8 mouse cellular contexts compared by ENCODE assay signal in genomic region chr12:111966683-111967173, GRCm38 (mm10). TPM values are rescaled to one million over a fixed set of nuclear protein-coding genes. Genes with fewer than 3 reads are reported as not detected.
DNase-seq lines count a peak whose midpoint lies in the region; ATAC-seq and TF ChIP-seq lines count a peak whose summit lies in the region.

Gene Atp5mpl (minus strand): TSS chr12:111966977.

- peak within 1 kb of the TSS; percentile 95 for H3K9ac ChIP-seq in forebrain, embryonic 12.5 days
- H3K9ac ChIP-seq in heart, postnatal 0 days (replicated peaks; ENCODE audit: low read depth, low read length): peak within 1 kb of the TSS; percentile 89
- peak within 1 kb of the TSS; percentile 92 for H3K9ac ChIP-seq in liver, embryonic 16.5 days (ENCODE audit: low read depth, low read length)
- H3K9ac ChIP-seq in neural tube, embryonic 13.5 days: peak within 1 kb of the TSS; percentile 91

- under 1% methylated on average over 37 of the region's 37 CpGs for WGBS in forebrain, embryonic 12.5 days
- under 1% methylated on average over 37 of the region's 37 CpGs for WGBS in heart, postnatal 0 days
- under 1% methylated on average over 37 of the region's 37 CpGs for WGBS in liver, embryonic 16.5 days (ENCODE audit: insufficient replicate concordance)
- WGBS in neural tube, embryonic 13.5 days: under 1% methylated on average over 37 of the region's 37 CpGs

- peak; percentile 88 for DNase-seq in c-Kit-positive CD71-positive TER-119-positive erythroid progenitor cells, embryonic 14.5 days (ENCODE audit: low spot score)
- peak; percentile 94 for DNase-seq in heart, postnatal 0 days (ENCODE audit: low spot score)
- DNase-seq in kidney, postnatal 4 days: peak; percentile 99

- TF ChIP-seq EP300 in heart, postnatal 0 days (IDR thresholded peaks at IDR 0.05; ENCODE audit: low read depth): peak; percentile 65; the same call in 1 of the 2 replicates

- H3K4me2 ChIP-seq in forebrain, embryonic 12.5 days: peak within 1 kb of the TSS; percentile 83
- peak within 1 kb of the TSS; percentile 68 for H3K4me2 ChIP-seq in heart, postnatal 0 days (ENCODE audit: low read depth, low read length)
- peak within 1 kb of the TSS; percentile 84 for H3K4me2 ChIP-seq in liver, embryonic 16.5 days (ENCODE audit: low read depth, low read length)
- peak within 1 kb of the TSS; percentile 92 for H3K4me2 ChIP-seq in neural tube, embryonic 13.5 days

- TF ChIP-seq POLR2A in testis, adult 2 months (IDR thresholded peaks at IDR 0.05; ENCODE audit: control insufficient read depth, low read depth, low read length): peak; percentile 90

- peaks cover 11% of the 10 kb centered on the region for H3K27me3 ChIP-seq in E14TG2a.4 (ENCODE audit: insufficient read depth, low read length)
- H3K27me3 ChIP-seq in forebrain, embryonic 12.5 days: no peaks in the 10 kb centered on the region
- no peaks in the 10 kb centered on the region for H3K27me3 ChIP-seq in heart, postnatal 0 days (ENCODE audit: control insufficient read depth, insufficient read depth, low read length)
- no peaks in the 10 kb centered on the region for H3K27me3 ChIP-seq in liver, embryonic 16.5 days (ENCODE audit: control insufficient read depth, insufficient read depth, low read depth, low read length)
- no peaks in the 10 kb centered on the region for H3K27me3 ChIP-seq in neural tube, embryonic 13.5 days
- no peaks in the 10 kb centered on the region for H3K27me3 ChIP-seq in testis, adult 2 months (ENCODE audit: control insufficient read depth, insufficient read depth, low read length)

- peaks cover 37% of the 10 kb centered on the region for H3K4me1 ChIP-seq in E14TG2a.4 (replicated peaks; ENCODE audit: low read depth, low read length)
- peaks cover 17% of the 10 kb centered on the region for H3K4me1 ChIP-seq in forebrain, embryonic 12.5 days
- peaks cover 8% of the 10 kb centered on the region; the same call in 1 of the 2 replicates for H3K4me1 ChIP-seq in heart, postnatal 0 days (ENCODE audit: control insufficient read depth, insufficient read depth)
- H3K4me1 ChIP-seq in liver, embryonic 16.5 days (ENCODE audit: control insufficient read depth, low read depth, low read length): peaks cover 12% of the 10 kb centered on the region
- peaks cover 16% of the 10 kb centered on the region for H3K4me1 ChIP-seq in neural tube, embryonic 13.5 days (replicated peaks)
- no peaks in the 10 kb centered on the region; the same call in 1 of the 2 replicates for H3K4me1 ChIP-seq in testis, adult 2 months (ENCODE audit: control insufficient read depth, insufficient read depth, low read length)

- peak within 1 kb of the TSS; percentile 98 for H3K4me3 ChIP-seq in E14TG2a.4 (replicated peaks; ENCODE audit: low read length)
- peak within 1 kb of the TSS; percentile 91 for H3K4me3 ChIP-seq in forebrain, embryonic 12.5 days (replicated peaks)
- H3K4me3 ChIP-seq in heart, postnatal 0 days (ENCODE audit: low read depth, low read length): peak within 1 kb of the TSS; percentile 73
- peak within 1 kb of the TSS; percentile 88 for H3K4me3 ChIP-seq in liver, embryonic 16.5 days (ENCODE audit: low read depth, low read length)
- peak within 1 kb of the TSS; percentile 75 for H3K4me3 ChIP-seq in neural tube, embryonic 13.5 days
- H3K4me3 ChIP-seq in testis, adult 2 months (ENCODE audit: control insufficient read depth, low read depth, low read length): peak within 1 kb of the TSS; percentile 99

- peak; percentile 25; the same call in 1 of the 2 replicates for TF ChIP-seq CTCF in E14TG2a.4 (conservative IDR thresholded peaks at IDR 0.05; ENCODE audit: low read length)
- TF ChIP-seq CTCF in heart, postnatal 0 days (IDR thresholded peaks at IDR 0.05; ENCODE audit: low read depth): peak; percentile 93
- TF ChIP-seq CTCF in testis, adult 2 months (IDR thresholded peaks at IDR 0.05; ENCODE audit: control insufficient read depth, insufficient read depth, insufficient replicate concordance, low read depth, low read length): peak; percentile 93

- peak; percentile 91 for ATAC-seq in forebrain, embryonic 12.5 days (ENCODE audit: low FRiP score)
- ATAC-seq in heart, postnatal 0 days (ENCODE audit: insufficient read depth, low read depth): peak; percentile 91
- ATAC-seq in liver, embryonic 16.5 days (ENCODE audit: low read depth): peak; percentile 90
- peak; percentile 89 for ATAC-seq in neural tube, embryonic 13.5 days (ENCODE audit: low read depth)

- peaks cover 38% of the 10 kb centered on the region for H3K36me3 ChIP-seq in E14TG2a.4 (ENCODE audit: insufficient read depth, low read length)
- peaks cover 16% of the 10 kb centered on the region for H3K36me3 ChIP-seq in forebrain, embryonic 12.5 days (replicated peaks)
- H3K36me3 ChIP-seq in heart, postnatal 0 days (replicated peaks; ENCODE audit: control insufficient read depth, insufficient read depth, low read length): peaks cover 17% of the 10 kb centered on the region
- H3K36me3 ChIP-seq in liver, embryonic 16.5 days (ENCODE audit: control insufficient read depth, insufficient read depth): no peaks in the 10 kb centered on the region; the same call in 1 of the 2 replicates
- H3K36me3 ChIP-seq in neural tube, embryonic 13.5 days: peaks cover 12% of the 10 kb centered on the region
- H3K36me3 ChIP-seq in testis, adult 2 months (ENCODE audit: control insufficient read depth, insufficient read depth, low read length): no peaks in the 10 kb centered on the region; the same call in 1 of the 2 replicates

- peak within 1 kb of the TSS; percentile 47; the same call in 1 of the 2 replicates for H3K27ac ChIP-seq in forebrain, embryonic 12.5 days
- peak within 1 kb of the TSS; percentile 84 for H3K27ac ChIP-seq in heart, postnatal 0 days (ENCODE audit: low read depth)
- peak within 1 kb of the TSS; percentile 76 for H3K27ac ChIP-seq in liver, embryonic 16.5 days (ENCODE audit: low read length)
- H3K27ac ChIP-seq in neural tube, embryonic 13.5 days (replicated peaks): peak within 1 kb of the TSS; percentile 61
- H3K27ac ChIP-seq in testis, adult 2 months (ENCODE audit: control insufficient read depth, insufficient read depth, low read depth, low read length): peak within 1 kb of the TSS; percentile 97

- H3K9me3 ChIP-seq in E14TG2a.4 (ENCODE audit: low read length): no peaks in the 10 kb centered on the region
- no peaks in the 10 kb centered on the region for H3K9me3 ChIP-seq in forebrain, embryonic 12.5 days
- H3K9me3 ChIP-seq in heart, postnatal 0 days (replicated peaks; ENCODE audit: control insufficient read depth, low read length): no peaks in the 10 kb centered on the region
- no peaks in the 10 kb centered on the region for H3K9me3 ChIP-seq in liver, embryonic 16.5 days (replicated peaks; ENCODE audit: control insufficient read depth, low read length)
- H3K9me3 ChIP-seq in neural tube, embryonic 13.5 days: no peaks in the 10 kb centered on the region

RNA-seq across cellular contexts. Expression of gene Atp5mpl, which starts in this region (rescaled TPM):
- 590 and 598 TPM in 2 replicates for polyA plus RNA-seq in forebrain, embryonic 12.5 days (2016; fragmentation: Nextera tagmentation; extraction: Ambion mirVana)
- 727 and 889 TPM in 2 replicates for total RNA-seq in heart, postnatal 0 days (2014; rRNA removed; ENCODE audit: low replicate concordance)
- 3,038 and 3,095 TPM in 2 replicates for polyA plus RNA-seq in heart, postnatal 0 days (2015; fragmentation: Nextera tagmentation; extraction: Ambion mirVana)
- 457 and 494 TPM in 2 replicates for polyA plus RNA-seq in liver, embryonic 16.5 days (2015; fragmentation: Nextera tagmentation; extraction: Ambion mirVana)
- 737 and 818 TPM in 2 replicates for polyA plus RNA-seq in neural tube, embryonic 13.5 days (2015; fragmentation: Nextera tagmentation; extraction: Ambion mirVana)
- 83.3 and 94.8 TPM in 2 replicates for polyA plus RNA-seq in testis, adult 2 months (2012; rRNA removed)

Comparison
In these comparisons a context has a peak if more than half of its experiments do, and no peak if none do; other contexts are left out.
1. Peak in every context shown above with its lines: DNase-seq, ATAC-seq, H3K4me3 ChIP-seq and H3K27ac ChIP-seq.
2. CTCF ChIP-seq: peak in every context shown above with its lines; median percentile 93 in heart, postnatal 0 days; 93 in testis, adult 2 months; 25 in E14TG2a.4.
3. H3K27ac ChIP-seq: peak in every context shown above with its lines; median percentile 97 in testis, adult 2 months; 84 in heart, postnatal 0 days; 76 in liver, embryonic 16.5 days; 61 in neural tube, embryonic 13.5 days; 47 in forebrain, embryonic 12.5 days.